Mouse (Mus musculus) spleen, adult 2 months (tissue): ENCODE measurements around the gene Gm19402.

Source experiments
- CTCF ChIP-seq: fragments of 200-500 bp; IDR thresholded peaks from 2 replicates; pipeline ENCODE4 v1.5.1; 2011; ENCODE audit warnings: mild to moderate bottlenecking, inconsistent platforms; ENCODE audit not compliant: insufficient read depth, insufficient read length, insufficient replicate concordance; ENCODE audit errors: extremely low read depth
- POLR2A ChIP-seq: fragments of 200-500 bp; IDR thresholded peaks from 2 replicates; pipeline ENCODE4 v1.6.1; 2011; ENCODE audit warnings: low read depth, low read length, inconsistent platforms

DNA sequence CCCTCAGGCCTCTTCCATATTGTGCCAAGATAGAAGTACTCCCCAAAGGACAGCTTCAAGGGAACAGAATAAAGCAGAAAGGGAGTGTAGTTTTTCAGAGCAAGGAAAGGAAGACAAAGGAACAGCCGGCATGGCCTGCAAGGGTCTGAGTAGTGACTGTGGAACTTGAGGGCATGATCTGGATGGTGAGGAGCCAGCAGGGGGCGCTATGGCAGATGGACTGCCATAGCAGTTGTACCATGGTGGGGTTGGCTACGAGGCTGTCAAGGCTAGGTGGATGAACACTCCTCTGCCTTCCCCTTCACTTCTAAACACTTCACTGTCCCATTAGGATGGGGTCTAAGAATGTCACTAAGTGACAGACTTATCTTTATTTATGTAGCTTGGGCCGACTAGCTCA, 38.7 kb upstream of the Gm19402 start:
- TF ChIP-seq POLR2A (no peak), CTCF (no peak)
